Mouse (Mus musculus) stomach, embryonic 15.5 days (tissue): ENCODE results near the gene Nrm. TPM values are rescaled to one million over a fixed set of nuclear protein-coding genes. Genes with fewer than 3 reads are reported as not detected.
A peak's percentile ranks its signal among the peaks of the same experiment; 100 is the strongest.

ENCODE experiments used
- ATAC-seq: fragments of 200-750 bp; cut with Nextera tagmentation; 2 replicates; pipeline ENCODE4 v1.8.0; 2017; ENCODE audit warnings: low read depth, moderate number of reproducible peaks, moderate TSS enrichment; ENCODE audit not compliant: insufficient read depth, low FRiP score
- H3K27ac ChIP-seq: fragments of 300-500 bp; sonication (generic); 2 replicates; pipeline ENCODE4 v1.5.1; 2015; ENCODE audit warnings: mild to moderate bottlenecking, inconsistent platforms
- H3K27me3 ChIP-seq: fragments of 300-500 bp; sonication (generic); replicated peaks from 2 replicates; pipeline ENCODE4 v1.6.1; 2015; ENCODE audit warnings: inconsistent platforms
- H3K36me3 ChIP-seq: fragments of 300-500 bp; sonication (generic); 2 replicates; pipeline ENCODE4 v1.6.1; 2015; ENCODE audit warnings: inconsistent platforms
- H3K4me1 ChIP-seq: fragments of 300-500 bp; sonication (generic); 2 replicates; pipeline ENCODE4 v1.6.1; 2015; ENCODE audit warnings: inconsistent platforms
- H3K4me2 ChIP-seq: fragments of 300-500 bp; sonication (generic); 2 replicates; pipeline ENCODE4 v1.6.1; 2015; ENCODE audit warnings: mild to moderate bottlenecking, inconsistent platforms
- H3K4me3 ChIP-seq: fragments of 300-500 bp; sonication (generic); replicated peaks from 2 replicates; pipeline ENCODE4 v1.5.1; 2015; ENCODE audit warnings: inconsistent platforms
- H3K9ac ChIP-seq: fragments of 300-500 bp; sonication (generic); 2 replicates; pipeline ENCODE4 v1.6.1; 2015; ENCODE audit warnings: inconsistent platforms
- H3K9me3 ChIP-seq: fragments of 300-500 bp; sonication (generic); 2 replicates; pipeline ENCODE4 v1.6.1; 2016; ENCODE audit warnings: inconsistent platforms
- WGBS: fragments of 180-500 bp; shearing (Covaris S2); methylation state at CpG from one replicate; pipeline ENCODE4 v1.1.7; 2015; 5-methylcytosine and 5-hydroxymethylcytosine counted together
- polyA plus RNA-seq: library from polyadenylated mRNA; unstranded; fragments of >200 nt; fragmentation: Nextera tagmentation; extraction: Ambion mirVana; gene quantifications from 2 replicates; pipeline ENCODE4 v1.2.1, GENCODE M21; 2015

Gene Nrm
- polyA plus RNA-seq, 1 experiment from 2014 or later: 54.7 TPM

GRCm38 (mm10) chr17:35822564-35822963 is 38.6 kb upstream of the Nrm start:
- Histone ChIP-seq H3K9me3 (no peaks in the 10 kb centered on the region), H3K36me3 (0 out of 2 replicates have a peak, but pooled peaks cover 3% of the 10 kb centered on the region), H3K4me3 (peak overlapping the region; percentile 71), H3K27ac (peak overlapping the region; percentile 57), H3K9ac (peak overlapping the region; percentile 65; the same call in 1 of the 2 replicates), H3K4me1 (peaks cover 11% of the 10 kb centered on the region), H3K27me3 (no peaks in the 10 kb centered on the region), H3K4me2 (peak overlapping the region; percentile 89)
- 3% methylated on average over 11 of the region's 11 CpGs for WGBS
- no peak for ATAC-seq

GRCm38 (mm10) chr17:35822964-35823937 is 37.9 kb upstream of the Nrm start, which contains the start of gene Flot1:
Flot1 (plus strand) TSS chr17:35823230.
- H3K27me3 ChIP-seq: no peaks in the 10 kb centered on the region
- peak within 1 kb of the TSS; percentile 71 for H3K4me3 ChIP-seq
- peak within 1 kb of the TSS; percentile 91 for H3K27ac ChIP-seq
- H3K4me2 ChIP-seq: peak within 1 kb of the TSS; percentile 89
- H3K9me3 ChIP-seq: no peaks in the 10 kb centered on the region
- H3K4me1 ChIP-seq: peaks cover 10% of the 10 kb centered on the region
- ATAC-seq: peak; percentile 84
- peaks cover 6% of the 10 kb centered on the region; the same call in 1 of the 2 replicates for H3K36me3 ChIP-seq
- WGBS: under 1% methylated on average over 47 of the region's 47 CpGs
- H3K9ac ChIP-seq: peak within 1 kb of the TSS; percentile 65

GRCm38 (mm10) chr17:35824402-35824801 is 36.7 kb upstream of the Nrm start:
- no peak for ATAC-seq
- no peak overlapping the region for H3K27ac ChIP-seq
- no peak overlapping the region for H3K9ac ChIP-seq
- no peaks in the 10 kb centered on the region for H3K27me3 ChIP-seq
- peaks cover 11% of the 10 kb centered on the region for H3K4me1 ChIP-seq
- 70% methylated on average over 7 of the region's 7 CpGs for WGBS
- H3K36me3 ChIP-seq: peaks cover 6% of the 10 kb centered on the region; the same call in 1 of the 2 replicates
- H3K4me3 ChIP-seq: 0 out of 2 replicates have a peak overlapping the region, but pooled peaks have one; percentile 71
- H3K4me2 ChIP-seq: peak overlapping the region; percentile 89
- no peaks in the 10 kb centered on the region for H3K9me3 ChIP-seq

- H3K27ac ChIP-seq: no peak overlapping the region
- H3K27me3 ChIP-seq: no peaks in the 10 kb centered on the region
- H3K9ac ChIP-seq: no peak overlapping the region
- peaks cover 20% of the 10 kb centered on the region for H3K4me1 ChIP-seq
- 92% methylated on average over 13 of the region's 13 CpGs for WGBS
- H3K4me3 ChIP-seq: no peak overlapping the region
- no peak for ATAC-seq
- no peak overlapping the region for H3K4me2 ChIP-seq
- H3K9me3 ChIP-seq: no peaks in the 10 kb centered on the region
- H3K36me3 ChIP-seq: peaks cover 6% of the 10 kb centered on the region; the same call in 1 of the 2 replicates
These were observed 35.8 kb upstream of the Nrm start for GRCm38 (mm10) chr17:35825109-35825850.

GRCm38 (mm10) chr17:35829737-35830136 is 31.4 kb upstream of the Nrm start:
- ATAC-seq: peak; percentile 82
- no peak overlapping the region for H3K9ac ChIP-seq
- WGBS: 2% methylated on average over 21 of the region's 21 CpGs
- no peaks in the 10 kb centered on the region for H3K27me3 ChIP-seq
- H3K4me3 ChIP-seq: no peak overlapping the region
- peak overlapping the region; percentile 43 for H3K4me2 ChIP-seq
- H3K4me1 ChIP-seq: peaks cover 21% of the 10 kb centered on the region
- peak overlapping the region; percentile 73 for H3K27ac ChIP-seq
- H3K36me3 ChIP-seq: peaks cover 24% of the 10 kb centered on the region
- H3K9me3 ChIP-seq: no peaks in the 10 kb centered on the region

- H3K36me3 ChIP-seq: peaks cover 35% of the 10 kb centered on the region
- WGBS: 56% methylated on average over 8 of the region's 8 CpGs
- H3K4me1 ChIP-seq: peaks cover 38% of the 10 kb centered on the region
- no peak overlapping the region for H3K9ac ChIP-seq
- no peak for ATAC-seq
- no peak overlapping the region for H3K4me2 ChIP-seq
- H3K27ac ChIP-seq: 0 out of 2 replicates have a peak overlapping the region, but pooled peaks have one; percentile 22
- no peaks in the 10 kb centered on the region for H3K27me3 ChIP-seq
- H3K9me3 ChIP-seq: no peaks in the 10 kb centered on the region
- H3K4me3 ChIP-seq: no peak overlapping the region
These were observed 28.5 kb upstream of the Nrm start for GRCm38 (mm10) chr17:35832400-35833238.

- no peak overlapping the region for H3K4me3 ChIP-seq
- ATAC-seq: no peak
- H3K4me1 ChIP-seq: peaks cover 38% of the 10 kb centered on the region
- no peaks in the 10 kb centered on the region for H3K9me3 ChIP-seq
- H3K27ac ChIP-seq: no peak overlapping the region
- no peak overlapping the region for H3K4me2 ChIP-seq
- 22% methylated on average over 5 of the region's 5 CpGs for WGBS
- H3K9ac ChIP-seq: no peak overlapping the region
- peaks cover 32% of the 10 kb centered on the region for H3K36me3 ChIP-seq
- no peaks in the 10 kb centered on the region for H3K27me3 ChIP-seq
These were observed 27.8 kb upstream of the Nrm start for GRCm38 (mm10) chr17:35833239-35833751.

- no peaks in the 10 kb centered on the region for H3K9me3 ChIP-seq
These were observed 27.2 kb upstream of the Nrm start for GRCm38 (mm10) chr17:35833894-35834293.

GRCm38 (mm10) chr17:35834696-35835422 is 26.3 kb upstream of the Nrm start:
- no peak overlapping the region; the same call in 1 of the 2 replicates for H3K27ac ChIP-seq
- H3K4me2 ChIP-seq: peak overlapping the region; percentile 81
- H3K4me1 ChIP-seq: peaks cover 36% of the 10 kb centered on the region
- peaks cover 32% of the 10 kb centered on the region for H3K36me3 ChIP-seq
- no peaks in the 10 kb centered on the region for H3K9me3 ChIP-seq
- ATAC-seq: no peak
- H3K9ac ChIP-seq: peak overlapping the region; percentile 16; the same call in 1 of the 2 replicates
- H3K4me3 ChIP-seq: peak overlapping the region; percentile 67
- H3K27me3 ChIP-seq: no peaks in the 10 kb centered on the region
- 73% methylated on average over 26 of the region's 26 CpGs for WGBS

More at GRCm38 (mm10) chr17:35833894-35834293, 27.2 kb upstream of the Nrm start:
- ATAC-seq: no peak
- no peaks in the 10 kb centered on the region for H3K27me3 ChIP-seq
- no peak overlapping the region for H3K9ac ChIP-seq
- no peak overlapping the region for H3K4me2 ChIP-seq
- peaks cover 32% of the 10 kb centered on the region for H3K36me3 ChIP-seq
- H3K4me1 ChIP-seq: peaks cover 38% of the 10 kb centered on the region
- no peak overlapping the region for H3K4me3 ChIP-seq
- H3K27ac ChIP-seq: no peak overlapping the region
- 59% methylated on average over 5 of the region's 5 CpGs for WGBS

- H3K27ac ChIP-seq: no peak overlapping the region; the same call in 1 of the 2 replicates
- H3K9ac ChIP-seq: no peak overlapping the region; the same call in 1 of the 2 replicates
- peaks cover 32% of the 10 kb centered on the region for H3K36me3 ChIP-seq
- H3K27me3 ChIP-seq: no peaks in the 10 kb centered on the region
- ATAC-seq: no peak
- 65% methylated on average over 26 of the region's 26 CpGs for WGBS
- peak overlapping the region; percentile 67 for H3K4me3 ChIP-seq
- H3K4me2 ChIP-seq: peak overlapping the region; percentile 81
- H3K9me3 ChIP-seq: no peaks in the 10 kb centered on the region
- peaks cover 29% of the 10 kb centered on the region for H3K4me1 ChIP-seq
These were observed 25.5 kb upstream of the Nrm start for GRCm38 (mm10) chr17:35835424-35836140.
